Mouse (Mus musculus): ENCODE measurements around the gene Uhmk1. TPM values are rescaled to one million over a fixed set of nuclear protein-coding genes. Genes with fewer than 3 reads are reported as not detected.

Uhmk1 gene
- total and polyA plus RNA-seq, 3 experiments, result 22.7 to 32.5 (median 25.0) TPM

DNA sequence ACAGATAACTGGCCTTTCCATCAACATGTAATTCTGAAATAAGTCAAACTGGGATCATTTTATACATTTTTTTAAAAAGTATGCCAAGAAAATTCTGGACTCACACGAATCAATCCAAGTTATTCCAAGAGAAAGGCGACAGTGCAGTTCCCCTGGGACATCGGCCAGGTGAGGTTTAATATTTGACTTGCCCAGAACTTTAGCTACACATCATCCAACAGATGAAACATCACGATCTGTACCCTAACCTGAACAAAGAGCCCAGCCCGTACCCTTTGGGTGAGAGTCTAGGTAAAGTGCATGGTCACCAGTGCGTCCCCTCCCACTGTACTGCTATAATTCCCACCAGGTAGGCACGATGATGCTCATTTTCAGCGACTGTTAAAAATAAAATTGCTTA lies 19.0 kb downstream of the Uhmk1 start:
- Histone ChIP-seq H3K9me3 (replicated peaks; ENCODE audit: low read length) (no peaks in the 10 kb centered on the region), H3K27ac (ENCODE audit: insufficient read depth, low read depth) (no peak overlapping the region), H3K27me3 (replicated peaks) (no peaks in the 10 kb centered on the region), H3K4me3 (replicated peaks in 1 of 3; ENCODE audit: low read depth in 2 of 3, low read length in 2 of 3, poor library complexity in 1 of 3) (no peak overlapping the region), H3K4me2 (ENCODE audit: insufficient read depth, low read depth, poor library complexity, severe bottlenecking) (no peak overlapping the region), H3K9ac (ENCODE audit: insufficient read depth, low read depth) (no peak overlapping the region), H3K79me2 (replicated peaks; ENCODE audit: control insufficient read depth, extremely low read depth, insufficient read depth, poor library complexity, severe bottlenecking) (no peaks in the 10 kb centered on the region), H3K4me1 (ENCODE audit: control insufficient read depth in 1 of 2, insufficient read depth in 2 of 2) (no peaks in the 10 kb centered on the region), H3K36me3 (replicated peaks in 1 of 2; ENCODE audit: control insufficient read depth in 1 of 2, insufficient read depth in 1 of 2, low read length in 1 of 2) (peaks cover 49 to 93% of the 10 kb centered on the region in 2 experiments)
- no peak for DNase-seq (ENCODE audit: extremely low read depth)
- dilution Hi-C loops (cut with MboI; ENCODE audit: extremely low pct_ligation_motif_present, extremely low pct_unique_long_range_greater_than_20kb, low sequenced_read_pairs) (no loop called here), in situ Hi-C loops (cut with MboI; ENCODE audit: low pct_ligation_motif_present, low pct_unique_long_range_greater_than_20kb, low sequenced_read_pairs) (no loop called here)
- no peak for TF ChIP-seq MAZ (IDR thresholded peaks at IDR 0.05; ENCODE audit: low read depth, low read length)
- TF ChIP-seq USF2 (conservative IDR thresholded peaks at IDR 0.05; ENCODE audit: low read depth, low read length), result no peak
- no peak for TF ChIP-seq UBTF (IDR thresholded peaks at IDR 0.05; ENCODE audit: low read depth, low read length)
- no peak for TF ChIP-seq MYC (IDR thresholded peaks at IDR 0.05; ENCODE audit: low read depth, low read length)
- no peak for TF ChIP-seq HCFC1 (IDR thresholded peaks at IDR 0.05; ENCODE audit: low read depth, low read length)
- no peak for TF ChIP-seq ZC3H11A (IDR thresholded peaks at IDR 0.05; ENCODE audit: low read depth, low read length)
- no peak for TF ChIP-seq USF1 (IDR thresholded peaks at IDR 0.05; ENCODE audit: low read depth, low read length)
- no peak for TF ChIP-seq SMC3 (IDR thresholded peaks at IDR 0.05; ENCODE audit: low read depth, low read length)
- no peak for TF ChIP-seq MXI1 (IDR thresholded peaks at IDR 0.05; ENCODE audit: low read depth, low read length)

DNA sequence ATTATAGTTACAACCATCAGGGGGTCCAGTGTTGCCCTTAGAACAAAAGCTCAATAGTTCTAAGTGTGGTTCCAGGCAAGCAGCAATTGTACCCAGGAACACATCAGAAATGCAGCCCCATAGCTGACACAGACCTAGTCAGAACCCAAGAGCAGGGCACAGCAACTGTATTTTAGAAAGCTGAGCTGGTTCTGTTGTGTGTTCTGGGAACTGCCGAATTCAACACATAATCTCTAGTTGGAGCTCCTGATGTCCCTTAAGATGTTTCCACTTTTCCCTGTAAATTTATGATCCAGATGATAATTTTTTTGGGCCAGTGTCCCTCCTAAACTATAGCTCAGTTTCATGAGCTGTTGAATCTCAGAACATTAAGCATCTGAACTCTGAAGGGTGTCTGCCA lies 23.3 kb downstream of the Uhmk1 start:
- H3K27me3 ChIP-seq (replicated peaks), result no peaks in the 10 kb centered on the region
- no peak overlapping the region for H3K27ac ChIP-seq (ENCODE audit: insufficient read depth, low read depth)
- peaks cover 22 to 55% of the 10 kb centered on the region in 2 experiments for H3K36me3 ChIP-seq (replicated peaks in 1 of 2; ENCODE audit: control insufficient read depth in 1 of 2, insufficient read depth in 1 of 2, low read length in 1 of 2)
- no peaks in the 10 kb centered on the region for H3K79me2 ChIP-seq (replicated peaks; ENCODE audit: control insufficient read depth, extremely low read depth, insufficient read depth, poor library complexity, severe bottlenecking)
- no peaks in the 10 kb centered on the region for H3K9me3 ChIP-seq (replicated peaks; ENCODE audit: low read length)
- in situ Hi-C loops (cut with MboI; ENCODE audit: low pct_ligation_motif_present, low pct_unique_long_range_greater_than_20kb, low sequenced_read_pairs), result no loop called here
- dilution Hi-C loops (cut with MboI; ENCODE audit: extremely low pct_ligation_motif_present, extremely low pct_unique_long_range_greater_than_20kb, low sequenced_read_pairs), result no loop called here
- H3K4me2 ChIP-seq (ENCODE audit: insufficient read depth, low read depth, poor library complexity, severe bottlenecking), result no peak overlapping the region
- no peak overlapping the region for H3K9ac ChIP-seq (ENCODE audit: insufficient read depth, low read depth)
- H3K4me3 ChIP-seq (replicated peaks in 1 of 3; ENCODE audit: low read depth in 2 of 3, low read length in 2 of 3, poor library complexity in 1 of 3), result no peak overlapping the region
- TF ChIP-seq ZMIZ1 (IDR thresholded peaks at IDR 0.05; ENCODE audit: low read depth, low read length) (no peak), JUND (conservative IDR thresholded peaks at IDR 0.05; ENCODE audit: low read depth, low read length) (no peak), HCFC1 (IDR thresholded peaks at IDR 0.05; ENCODE audit: low read depth, low read length) (no peak)
- DNase-seq (ENCODE audit: extremely low read depth), result no peak
- H3K4me1 ChIP-seq (ENCODE audit: control insufficient read depth in 1 of 2, insufficient read depth in 2 of 2), result peaks cover 0 to 2% of the 10 kb centered on the region in 2 experiments; a peak in 1 of 4 replicates

DNA sequence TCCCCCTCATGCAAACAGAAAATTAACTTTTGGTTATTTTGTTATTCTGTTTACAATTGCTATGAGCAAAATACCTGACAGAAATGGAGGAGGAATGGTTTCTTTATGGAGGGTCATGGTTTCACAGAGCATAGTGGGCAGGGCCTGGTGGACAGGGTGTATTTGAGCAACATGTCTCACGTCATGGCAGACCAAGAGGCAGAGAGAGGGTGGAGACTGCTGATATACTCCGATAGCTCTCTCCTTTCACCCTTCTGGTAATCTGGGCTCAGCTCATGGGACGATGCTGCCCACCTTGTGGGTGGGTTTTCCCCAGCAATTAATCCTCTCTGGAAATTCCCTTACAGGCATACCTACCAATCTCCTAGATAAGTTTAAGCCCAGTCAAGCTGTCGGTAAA lies 25.0 kb downstream of the Uhmk1 start:
- DNase-seq (ENCODE audit: extremely low read depth), result no peak
- in situ Hi-C loops (cut with MboI; ENCODE audit: low pct_ligation_motif_present, low pct_unique_long_range_greater_than_20kb, low sequenced_read_pairs), result no loop called here
- Histone ChIP-seq H3K4me1 (ENCODE audit: control insufficient read depth in 1 of 2, insufficient read depth in 2 of 2) (peaks cover 2% of the 10 kb centered on the region in 2 experiments; a peak in 3 of 4 replicates), H3K27me3 (replicated peaks) (no peaks in the 10 kb centered on the region), H3K4me2 (ENCODE audit: insufficient read depth, low read depth, poor library complexity, severe bottlenecking) (no peak overlapping the region), H3K27ac (ENCODE audit: insufficient read depth, low read depth) (no peak overlapping the region), H3K4me3 (replicated peaks in 1 of 3; ENCODE audit: low read depth in 2 of 3, low read length in 2 of 3, poor library complexity in 1 of 3) (no peak overlapping the region), H3K36me3 (replicated peaks in 1 of 2; ENCODE audit: control insufficient read depth in 1 of 2, insufficient read depth in 1 of 2, low read length in 1 of 2) (peaks cover 11 to 38% of the 10 kb centered on the region in 2 experiments), H3K79me2 (replicated peaks; ENCODE audit: control insufficient read depth, extremely low read depth, insufficient read depth, poor library complexity, severe bottlenecking) (no peaks in the 10 kb centered on the region), H3K9me3 (replicated peaks; ENCODE audit: low read length) (no peaks in the 10 kb centered on the region), H3K9ac (ENCODE audit: insufficient read depth, low read depth) (no peak overlapping the region)
- TF ChIP-seq MAX (IDR thresholded peaks at IDR 0.05; ENCODE audit: low read length), result no peak
- TF ChIP-seq JUN (IDR thresholded peaks at IDR 0.05; ENCODE audit: insufficient read depth, low read depth, low read length), result no peak
- no peak for TF ChIP-seq GABPA (IDR thresholded peaks at IDR 0.05; ENCODE audit: insufficient replicate concordance, low read depth, low read length)
- no peak for TF ChIP-seq JUND (conservative IDR thresholded peaks at IDR 0.05; ENCODE audit: low read depth, low read length)
- no peak for TF ChIP-seq MAFK (IDR thresholded peaks at IDR 0.05; ENCODE audit: insufficient replicate concordance, low read length)
- no peak for TF ChIP-seq NRF1 (IDR thresholded peaks at IDR 0.05; ENCODE audit: low read depth, low read length)
- TF ChIP-seq SIN3A (IDR thresholded peaks at IDR 0.05; ENCODE audit: low read length), result no peak
- TF ChIP-seq RAD21 (IDR thresholded peaks at IDR 0.05; ENCODE audit: low read depth, low read length), result no peak
- no peak for TF ChIP-seq TCF12 (IDR thresholded peaks at IDR 0.05; ENCODE audit: low read depth, low read length)
- TF ChIP-seq MEF2A (IDR thresholded peaks at IDR 0.05; ENCODE audit: borderline replicate concordance, low read depth, low read length), result no peak
- no peak for TF ChIP-seq POLR2A (IDR thresholded peaks at IDR 0.05; ENCODE audit: low read depth, low read length)
- TF ChIP-seq USF2 (conservative IDR thresholded peaks at IDR 0.05; ENCODE audit: low read depth, low read length), result no peak
- no peak for TF ChIP-seq CTCF (conservative IDR thresholded peaks at IDR 0.05 in 1 of 2, IDR thresholded peaks at IDR 0.05 in 1 of 2; ENCODE audit: low read depth in 2 of 2, low read length in 2 of 2)
- dilution Hi-C loops (cut with MboI; ENCODE audit: extremely low pct_ligation_motif_present, extremely low pct_unique_long_range_greater_than_20kb, low sequenced_read_pairs), result no loop called here

All from CH12.LX (cell line).